Mouse (Mus musculus) lung, embryonic 16.5 days (tissue): ENCODE results near the gene Lrrc49. TPM values are rescaled to one million over a fixed set of nuclear protein-coding genes. Genes with fewer than 3 reads are reported as not detected.

Experiments
- ATAC-seq: fragments of 200-750 bp; cut with Nextera tagmentation; 2 replicates; pipeline ENCODE4 v1.8.0; 2017; ENCODE audit warnings: low read depth, mild to moderate bottlenecking, moderate library complexity
- H3K27ac ChIP-seq: fragments of 300-500 bp; sonication (generic); 2 replicates; pipeline ENCODE4 v1.5.1; 2014; ENCODE audit warnings: mild to moderate bottlenecking, control low read depth, low read length
- H3K27me3 ChIP-seq: fragments of 300-500 bp; sonication (generic); 2 replicates; pipeline ENCODE4 v1.6.1; 2014; ENCODE audit warnings: low read depth, low read length, mixed read lengths; ENCODE audit not compliant: control insufficient read depth, insufficient read depth
- H3K36me3 ChIP-seq: fragments of 300-500 bp; sonication (generic); 2 replicates; pipeline ENCODE4 v1.6.1; 2014; ENCODE audit warnings: low read length; ENCODE audit not compliant: control insufficient read depth, insufficient read depth
- H3K4me1 ChIP-seq: fragments of 300-500 bp; sonication (generic); replicated peaks from 2 replicates; pipeline ENCODE4 v1.6.1; 2014; ENCODE audit warnings: low read length, mixed read lengths; ENCODE audit not compliant: control insufficient read depth, insufficient read depth
- H3K4me2 ChIP-seq: fragments of 300-500 bp; sonication (generic); 2 replicates; pipeline ENCODE4 v1.6.1; 2014; ENCODE audit warnings: low read depth, low read length, control low read depth
- H3K4me3 ChIP-seq: fragments of 300-500 bp; sonication (generic); 2 replicates; pipeline ENCODE4 v1.5.1; 2014; ENCODE audit warnings: mild to moderate bottlenecking, low read length, control low read depth
- H3K9ac ChIP-seq: fragments of 300-500 bp; sonication (generic); 2 replicates; pipeline ENCODE4 v1.6.1; 2014; ENCODE audit warnings: low read length, control low read depth
- H3K9me3 ChIP-seq: fragments of 300-500 bp; sonication (generic); 2 replicates; pipeline ENCODE4 v1.6.1; 2016; ENCODE audit warnings: low read length; ENCODE audit not compliant: control insufficient read depth
- WGBS: fragments of 180-500 bp; shearing (Covaris S2); extraction: QIAGEN DNeasy Blood & Tissue Kit; methylation state at CpG from one replicate; pipeline ENCODE4 v1.1.7; 2014; 5-methylcytosine and 5-hydroxymethylcytosine counted together
- polyA plus RNA-seq: library from polyadenylated mRNA; unstranded; fragments of >200 nt; fragmentation: Nextera tagmentation; extraction: Ambion mirVana; gene quantifications from 2 replicates; pipeline ENCODE4 v1.2.1, GENCODE M21; 2015

Lrrc49 gene
- polyA plus RNA-seq, 1 experiment from 2014 or later = 16.3 TPM

GRCm38 (mm10) chr9:60546169-60546568 lies 141.8 kb downstream of the Lrrc49 start:
- Histone ChIP-seq H3K27ac (no peak overlapping the region), H3K9me3 (no peaks in the 10 kb centered on the region), H3K4me1 (peaks cover 8% of the 10 kb centered on the region; the same call in 1 of the 2 replicates), H3K4me2 (no peak overlapping the region), H3K4me3 (no peak overlapping the region), H3K27me3 (no peaks in the 10 kb centered on the region), H3K9ac (no peak overlapping the region), H3K36me3 (no peaks in the 10 kb centered on the region)
- WGBS = 66% methylated on average over 2 of the region's 2 CpGs
- ATAC-seq = no peak

DNA sequence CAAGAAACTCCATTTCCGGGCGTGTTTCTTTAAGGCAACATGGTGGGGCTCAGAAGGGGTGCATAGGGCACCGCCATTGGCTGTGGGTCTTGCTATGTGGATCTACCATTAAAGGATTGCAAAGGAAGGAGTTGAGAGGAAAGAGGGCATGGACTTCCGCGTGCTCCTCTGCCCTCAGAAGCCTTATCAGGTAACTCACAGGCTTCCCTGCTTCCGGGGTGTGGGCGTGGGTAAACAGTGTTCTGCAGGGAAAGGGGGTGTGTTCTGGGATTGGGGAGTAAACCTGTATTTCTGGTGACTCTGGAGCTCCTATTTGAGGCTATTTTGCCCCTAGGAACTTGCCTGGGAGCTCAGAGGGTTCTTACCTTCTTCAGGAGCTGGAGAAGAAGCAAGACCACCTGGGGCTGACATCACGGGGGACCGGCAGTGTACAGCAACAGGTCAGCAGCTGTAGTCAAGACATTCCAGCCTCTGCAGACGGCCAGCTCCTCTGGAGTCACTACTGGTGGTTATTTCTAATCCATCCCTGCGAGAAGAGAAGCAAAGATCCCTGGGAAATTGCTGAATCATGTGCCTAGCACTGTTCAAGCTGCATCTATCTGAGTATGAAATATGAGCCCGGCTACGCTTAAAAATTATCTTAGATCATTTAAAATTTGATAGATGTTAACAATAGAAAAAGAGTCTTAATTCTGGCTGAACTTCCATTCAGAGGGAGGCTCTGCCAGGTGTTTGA lies 142.4 kb downstream of the Lrrc49 start:
- 0 out of 2 replicates have a peak overlapping the region, but pooled peaks have one; percentile 8 for H3K27ac ChIP-seq
- H3K4me3 ChIP-seq = no peak overlapping the region
- H3K4me2 ChIP-seq = no peak overlapping the region
- peaks cover 8% of the 10 kb centered on the region; the same call in 1 of the 2 replicates for H3K4me1 ChIP-seq
- H3K9me3 ChIP-seq = no peaks in the 10 kb centered on the region
- 50% methylated on average over 13 of the region's 13 CpGs for WGBS
- no peaks in the 10 kb centered on the region for H3K36me3 ChIP-seq
- peak; percentile 67; the same call in 1 of the 2 replicates for ATAC-seq
- no peaks in the 10 kb centered on the region for H3K27me3 ChIP-seq
- no peak overlapping the region for H3K9ac ChIP-seq

DNA sequence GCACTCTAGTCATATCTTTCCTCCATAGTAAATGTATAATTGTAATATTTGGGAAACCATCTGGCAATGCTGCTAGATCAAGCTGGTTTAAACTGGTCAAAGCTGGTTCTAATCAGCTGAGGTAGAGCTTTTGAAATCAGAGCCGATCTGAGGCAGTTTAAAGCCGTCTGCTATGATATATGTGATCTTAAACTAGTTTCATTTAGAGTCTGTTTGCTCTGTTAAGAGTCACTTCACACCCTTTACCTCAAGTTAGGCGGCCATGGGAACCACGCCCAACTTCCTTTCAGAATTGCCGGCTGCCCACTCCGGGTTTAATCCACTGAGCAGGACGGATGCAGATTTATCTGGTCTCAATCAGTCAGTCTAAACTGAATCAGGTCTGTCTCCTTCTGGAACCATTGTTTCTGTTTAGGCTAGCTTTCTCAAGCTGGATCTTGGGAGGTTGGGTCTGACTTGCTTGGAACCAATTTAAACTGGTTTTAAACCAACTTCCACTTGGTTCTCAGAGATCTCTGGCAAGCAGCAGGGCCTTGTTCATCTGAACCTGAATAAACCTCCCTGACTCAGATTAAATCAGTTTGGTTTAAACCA lies 144.4 kb downstream of the Lrrc49 start:
- H3K4me1 ChIP-seq = peaks cover 8% of the 10 kb centered on the region; the same call in 1 of the 2 replicates
- no peaks in the 10 kb centered on the region for H3K36me3 ChIP-seq
- H3K9me3 ChIP-seq = no peaks in the 10 kb centered on the region
- no peaks in the 10 kb centered on the region for H3K27me3 ChIP-seq
- 34% methylated on average over 7 of the region's 7 CpGs for whole genome bisulfite sequencing
- peak; percentile 54; the same call in 1 of the 2 replicates for ATAC-seq
- H3K27ac ChIP-seq = no peak overlapping the region
- H3K4me3 ChIP-seq = no peak overlapping the region
- no peak overlapping the region for H3K4me2 ChIP-seq
- H3K9ac ChIP-seq = no peak overlapping the region

DNA sequence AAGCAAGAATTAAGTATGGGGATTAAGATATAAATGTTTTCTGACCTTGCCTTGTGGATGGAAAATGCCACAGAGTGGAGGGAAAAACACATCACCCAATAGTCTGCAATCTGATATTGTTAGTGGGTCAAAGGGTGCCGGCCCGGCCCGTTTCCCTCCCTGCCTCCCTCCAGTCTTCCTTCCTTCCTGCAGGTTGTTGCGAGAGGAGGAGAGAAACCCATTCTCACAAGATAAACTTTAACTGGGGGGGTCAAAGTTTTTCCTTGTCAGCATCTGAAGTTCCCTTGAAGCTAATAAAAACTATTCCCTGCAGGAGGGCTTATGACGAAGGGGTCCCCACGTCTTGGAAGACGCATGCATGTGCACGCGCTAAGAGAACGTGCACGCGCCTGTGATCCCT lies 157.6 kb downstream of the Lrrc49 start:
- peaks cover 15% of the 10 kb centered on the region for H3K4me1 ChIP-seq
- H3K4me2 ChIP-seq = no peak overlapping the region
- H3K27ac ChIP-seq = no peak overlapping the region
- ATAC-seq = no peak
- H3K9me3 ChIP-seq = no peaks in the 10 kb centered on the region
- no peak overlapping the region for H3K9ac ChIP-seq
- no peaks in the 10 kb centered on the region for H3K36me3 ChIP-seq
- no peak overlapping the region for H3K4me3 ChIP-seq
- no peaks in the 10 kb centered on the region for H3K27me3 ChIP-seq
- 69% methylated on average over 12 of the region's 12 CpGs for WGBS

DNA sequence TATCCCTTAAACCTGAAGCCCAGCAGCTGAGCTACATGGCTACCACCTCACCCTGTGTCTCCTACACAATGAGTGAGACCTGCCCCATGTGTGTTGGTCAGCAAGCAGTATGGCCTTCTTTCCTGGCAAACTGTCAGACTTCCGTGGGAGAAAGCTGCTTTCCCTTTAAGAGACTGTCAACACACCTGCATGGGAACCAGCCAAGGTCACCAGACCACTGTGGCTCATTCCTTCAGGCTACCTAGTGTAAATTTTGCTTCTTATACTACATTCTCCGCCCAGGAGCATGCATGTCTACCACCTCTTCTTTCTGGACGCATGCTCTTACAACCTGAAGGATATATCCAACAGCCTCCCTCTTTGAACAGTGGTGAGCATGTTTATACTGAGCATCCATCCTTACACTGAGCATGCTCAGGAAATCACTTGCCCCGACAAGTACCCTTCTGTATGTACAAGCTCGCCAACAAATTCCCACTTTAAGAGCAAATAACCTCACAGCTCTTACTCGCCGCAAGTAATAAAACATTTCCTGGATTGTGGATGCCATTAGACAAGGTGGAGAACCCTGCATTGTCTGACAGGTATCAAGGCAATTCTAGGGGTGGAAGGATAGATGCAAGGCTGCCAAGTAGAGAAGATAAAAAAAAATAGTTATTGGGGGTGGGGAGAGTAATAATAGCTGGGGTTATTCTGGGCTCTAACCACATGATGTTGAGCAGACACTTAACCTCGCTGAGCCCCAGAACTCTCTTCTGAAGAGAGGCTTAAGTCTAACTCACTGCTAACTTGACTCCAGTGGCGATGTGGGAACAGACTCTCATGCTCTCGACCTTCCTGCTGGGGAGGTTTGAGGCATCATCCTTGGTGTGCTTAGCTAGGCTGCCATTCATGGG lies 158.4 kb downstream of the Lrrc49 start:
- Histone ChIP-seq H3K4me2 (no peak overlapping the region), H3K9me3 (no peaks in the 10 kb centered on the region), H3K9ac (no peak overlapping the region), H3K27me3 (no peaks in the 10 kb centered on the region), H3K4me1 (peaks cover 15% of the 10 kb centered on the region), H3K27ac (no peak overlapping the region), H3K4me3 (no peak overlapping the region), H3K36me3 (no peaks in the 10 kb centered on the region)
- 56% methylated on average over 10 of the region's 10 CpGs for WGBS
- peak; percentile 54; the same call in 1 of the 2 replicates for ATAC-seq

DNA sequence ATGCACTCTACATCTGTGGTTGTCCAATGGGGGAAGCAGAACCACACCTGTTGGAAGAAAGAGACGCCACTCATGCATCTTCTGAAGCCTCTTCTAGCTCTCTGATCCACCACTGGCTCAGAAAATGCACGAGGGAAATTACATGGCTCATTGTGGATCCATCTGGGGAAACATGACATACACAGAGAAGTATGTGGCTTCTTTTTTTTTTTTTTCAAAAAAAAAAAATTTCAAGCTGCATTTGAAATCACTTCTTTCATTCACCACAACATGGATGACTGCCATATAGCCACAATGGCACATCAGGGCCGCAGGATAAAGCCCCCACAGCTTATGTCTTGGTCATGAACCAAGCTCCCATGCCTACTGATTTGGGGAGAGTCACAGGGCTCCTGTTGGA lies 159.7 kb downstream of the Lrrc49 start:
- Histone ChIP-seq H3K4me1 (peaks cover 15% of the 10 kb centered on the region), H3K4me2 (no peak overlapping the region), H3K9ac (no peak overlapping the region), H3K9me3 (no peaks in the 10 kb centered on the region), H3K27ac (no peak overlapping the region), H3K4me3 (no peak overlapping the region), H3K27me3 (no peaks in the 10 kb centered on the region), H3K36me3 (no peaks in the 10 kb centered on the region)
- no peak for ATAC-seq
- WGBS = 63% methylated on average over 3 of the region's 3 CpGs

GRCm38 (mm10) chr9:60527836-60528235 lies 160.1 kb downstream of the Lrrc49 start:
- Histone ChIP-seq H3K4me1 (peaks cover 15% of the 10 kb centered on the region), H3K4me3 (no peak overlapping the region), H3K4me2 (no peak overlapping the region), H3K9me3 (no peaks in the 10 kb centered on the region), H3K27me3 (no peaks in the 10 kb centered on the region), H3K36me3 (no peaks in the 10 kb centered on the region), H3K27ac (no peak overlapping the region), H3K9ac (no peak overlapping the region)
- no peak for ATAC-seq
- WGBS = 79% methylated on average over 2 of the region's 2 CpGs

DNA sequence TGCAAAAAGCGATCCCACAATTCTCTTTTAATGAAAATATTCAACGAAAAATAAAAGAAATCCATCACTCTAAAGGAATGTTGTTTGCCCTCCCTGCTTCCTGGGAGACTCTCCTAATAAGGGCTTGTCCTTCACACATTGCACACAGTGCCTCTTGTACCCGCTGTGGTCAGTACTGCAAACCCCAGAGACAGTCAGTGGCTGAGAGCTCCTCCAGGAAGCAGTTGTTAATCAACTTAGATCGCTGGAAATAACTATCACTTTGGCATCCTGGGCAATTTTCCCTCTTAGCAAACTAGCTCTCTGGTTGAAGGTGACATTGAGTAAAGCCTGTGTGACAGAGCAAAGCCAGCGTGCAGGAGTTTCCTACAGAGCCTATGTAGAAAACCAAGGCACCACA lies 160.9 kb downstream of the Lrrc49 start:
- Histone ChIP-seq H3K9me3 (no peaks in the 10 kb centered on the region), H3K27me3 (no peaks in the 10 kb centered on the region), H3K4me3 (no peak overlapping the region), H3K9ac (no peak overlapping the region), H3K27ac (peak overlapping the region; percentile 18; the same call in 1 of the 2 replicates), H3K4me2 (no peak overlapping the region), H3K4me1 (peaks cover 16% of the 10 kb centered on the region), H3K36me3 (no peaks in the 10 kb centered on the region)
- 34% methylated on average over 5 of the region's 5 CpGs for WGBS
- no peak for ATAC-seq

DNA sequence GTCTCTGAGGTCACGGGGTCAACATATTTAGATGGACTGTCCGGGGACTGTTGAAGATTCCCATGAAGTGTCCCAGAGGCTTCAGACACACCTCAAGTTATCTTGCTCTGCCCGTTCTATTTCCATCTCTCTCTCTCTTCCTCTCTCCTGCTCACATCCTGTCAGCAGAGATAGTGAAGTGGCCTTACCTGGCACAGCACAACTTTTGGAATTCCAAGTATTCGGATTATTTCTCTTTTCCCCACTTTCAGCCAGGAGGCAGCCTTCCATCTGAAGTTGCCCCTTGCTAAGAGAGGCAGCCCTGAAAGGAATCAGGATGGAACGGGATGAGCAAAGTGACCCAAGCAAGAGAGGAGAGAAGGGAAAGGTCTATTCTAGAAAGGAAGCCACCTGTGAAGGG lies 161.8 kb downstream of the Lrrc49 start:
- H3K9me3 ChIP-seq = no peaks in the 10 kb centered on the region
- 24% methylated on average over 5 of the region's 5 CpGs for WGBS
- ATAC-seq = no peak
- peaks cover 2% of the 10 kb centered on the region for H3K27me3 ChIP-seq
- no peak overlapping the region for H3K9ac ChIP-seq
- no peak overlapping the region for H3K4me2 ChIP-seq
- no peak overlapping the region for H3K27ac ChIP-seq
- H3K36me3 ChIP-seq = no peaks in the 10 kb centered on the region
- H3K4me3 ChIP-seq = no peak overlapping the region
- H3K4me1 ChIP-seq = peaks cover 19% of the 10 kb centered on the region
